Mouse (Mus musculus) mesoderm, embryonic 11.5 days (tissue): ENCODE data around the gene Xrcc6.
A peak's percentile ranks its signal among the peaks of the same experiment; 100 is the strongest.

Source experiments
- DNase-seq: peaks from one replicate; pipeline ENCODE4 v3.0.0-alpha.2; 2012; ENCODE audit warnings: low read depth, low spot score

The Xrcc6 gene

GRCm38 (mm10) chr15:82085606-82086005, 98.0 kb downstream of the Xrcc6 start:
- DNase-seq: no peak

- DNase-seq: no peak
Observed at GRCm38 (mm10) chr15:82086131-82086530, 98.5 kb downstream of the Xrcc6 start.

- peak; percentile 33 for DNase-seq
Observed at GRCm38 (mm10) chr15:82087266-82087665, 99.6 kb downstream of the Xrcc6 start.
